Mouse (Mus musculus) monocyte, adult 5-6 weeks (primary cell): ENCODE data around the gene Kcns1. TPM values are rescaled to one million over a fixed set of nuclear protein-coding genes. Genes with fewer than 3 reads are reported as not detected.

Experiments used
- ATAC-seq: fragments of 153-309, 156-312 bp; replicated peaks from 2 replicates; pipeline ENCODE4 v1.8.0; 2017; ENCODE audit warnings: mild to moderate bottlenecking; ENCODE audit not compliant: low TSS enrichment, insufficient number of reproducible peaks, severe bottlenecking, poor library complexity, low FRiP score
- total RNA-seq: library from RNA; stranded (forward); fragments of 200-1000, 200-491, 200-594 nt; gene quantifications from 3 replicates; pipeline ENCODE4 v1.2.3, GENCODE M21; 2017

Gene Kcns1
- total RNA-seq, 1 experiment from 2014 or later = not detected

DNA sequence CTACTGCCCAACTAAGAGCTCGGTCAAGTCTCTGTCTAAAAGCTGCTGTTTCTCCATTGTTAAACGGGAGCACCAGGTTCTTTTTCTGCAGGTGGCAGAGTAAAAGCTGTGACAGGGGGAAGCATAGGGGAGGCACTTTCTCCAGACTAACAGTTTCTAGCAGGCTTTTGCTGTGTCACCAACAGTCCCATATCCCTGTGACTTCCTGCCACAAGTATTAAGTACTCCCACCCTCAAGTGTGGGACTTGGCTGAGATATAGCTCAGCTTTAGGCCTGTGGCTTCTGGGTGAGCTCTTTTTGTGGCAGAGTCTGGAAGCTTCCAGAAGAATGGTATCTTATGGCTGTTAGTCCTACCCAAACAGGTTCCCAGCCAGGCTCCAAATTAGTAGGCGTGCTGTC, 4.9 kb upstream of the Kcns1 start:
- no peak for ATAC-seq

DNA sequence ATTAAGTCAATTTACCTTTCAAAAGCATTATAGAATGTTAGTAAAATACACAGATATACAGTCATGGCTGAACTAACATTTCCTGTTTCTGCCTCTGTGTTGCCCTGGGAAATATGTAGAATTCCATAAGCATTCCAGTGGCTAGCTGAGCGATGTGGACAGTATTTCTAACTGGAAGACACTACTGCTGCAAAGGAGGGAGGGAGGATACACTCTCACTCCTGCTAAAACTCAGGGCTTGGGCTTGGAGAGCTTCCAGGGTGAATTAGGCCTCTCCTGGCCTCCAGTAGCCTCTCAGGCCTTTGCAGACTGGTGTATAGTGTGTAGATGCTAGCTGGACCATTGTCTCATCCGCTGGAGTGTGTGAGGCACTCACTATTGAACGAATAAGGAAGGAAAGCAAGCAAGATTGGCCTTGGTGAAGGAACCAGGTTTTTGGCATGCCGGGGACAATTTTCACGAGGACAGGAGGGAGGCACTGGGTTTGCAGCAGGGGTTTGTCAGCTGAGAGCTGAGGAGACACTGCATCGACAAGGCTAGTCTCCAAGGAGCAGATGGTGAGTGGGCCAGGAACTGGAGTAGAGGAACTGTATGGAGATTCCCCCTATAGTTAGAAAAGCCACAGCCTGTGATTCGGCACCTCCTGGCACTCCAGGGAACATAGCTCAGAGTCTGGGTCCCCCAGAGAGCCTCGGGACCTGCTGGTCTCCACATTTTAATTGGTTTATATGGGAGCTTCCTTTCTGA, 3.9 kb upstream of the Kcns1 start:
- ATAC-seq = no peak

DNA sequence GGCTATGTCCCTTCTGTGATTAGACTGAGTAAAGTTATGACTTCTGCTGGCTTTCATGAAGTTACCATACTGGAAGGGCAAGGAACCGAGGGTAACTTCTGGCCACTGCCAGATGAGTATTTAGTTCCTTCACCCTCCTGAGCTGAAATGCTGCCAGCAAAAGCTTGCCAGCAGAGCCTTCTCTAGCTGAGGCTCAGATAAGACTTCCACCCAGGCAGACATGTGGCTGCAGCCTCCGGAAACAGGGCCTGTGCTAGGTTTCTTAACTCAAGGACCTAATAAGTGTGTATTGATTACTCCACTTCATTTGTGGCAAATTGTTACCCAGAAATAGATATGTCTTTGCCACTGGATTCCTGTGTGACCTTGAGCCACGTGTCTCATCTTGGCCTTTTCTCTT, 2.5 kb upstream of the Kcns1 start:
- ATAC-seq = no peak

DNA sequence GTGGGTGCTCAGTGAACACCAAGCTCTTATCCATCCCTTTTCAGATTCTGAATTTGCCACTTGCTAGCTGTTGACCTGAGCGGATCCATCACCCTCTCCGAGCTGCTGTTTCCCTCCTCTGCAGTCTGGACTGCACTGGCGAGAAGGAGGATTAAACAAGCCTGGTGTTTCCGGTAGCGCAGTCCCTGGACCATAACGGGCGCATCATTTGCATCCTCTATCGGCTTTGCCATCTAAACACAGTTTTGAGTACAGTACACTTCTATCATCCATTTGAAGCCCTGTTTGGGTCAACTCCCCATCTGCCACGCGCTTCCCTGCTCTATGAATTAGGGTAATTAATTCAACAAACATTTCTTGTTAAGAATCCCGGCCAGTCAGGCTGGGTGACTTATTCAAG, 587 bp downstream of the Kcns1 start:
- no peak for ATAC-seq

DNA sequence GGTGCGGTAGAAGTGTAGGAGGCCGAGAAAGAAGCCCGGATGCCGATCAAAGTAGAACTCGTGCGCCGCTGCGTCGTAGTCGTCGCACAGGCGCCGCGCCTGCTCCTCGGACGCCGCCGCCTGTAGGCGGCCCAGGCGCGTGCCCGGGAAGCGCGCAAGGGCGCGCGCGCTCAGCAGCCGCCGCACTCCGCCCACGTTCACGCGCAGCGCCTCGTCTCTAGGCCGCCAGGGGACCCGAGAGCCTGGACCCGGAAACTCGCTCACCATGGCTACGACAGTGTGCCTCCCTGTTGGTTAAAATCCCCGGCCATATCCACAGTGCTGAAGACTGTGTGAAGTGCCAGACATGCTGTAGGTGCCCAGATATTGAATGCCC, 2.4 kb downstream of the Kcns1 start:
- ATAC-seq = no peak

DNA sequence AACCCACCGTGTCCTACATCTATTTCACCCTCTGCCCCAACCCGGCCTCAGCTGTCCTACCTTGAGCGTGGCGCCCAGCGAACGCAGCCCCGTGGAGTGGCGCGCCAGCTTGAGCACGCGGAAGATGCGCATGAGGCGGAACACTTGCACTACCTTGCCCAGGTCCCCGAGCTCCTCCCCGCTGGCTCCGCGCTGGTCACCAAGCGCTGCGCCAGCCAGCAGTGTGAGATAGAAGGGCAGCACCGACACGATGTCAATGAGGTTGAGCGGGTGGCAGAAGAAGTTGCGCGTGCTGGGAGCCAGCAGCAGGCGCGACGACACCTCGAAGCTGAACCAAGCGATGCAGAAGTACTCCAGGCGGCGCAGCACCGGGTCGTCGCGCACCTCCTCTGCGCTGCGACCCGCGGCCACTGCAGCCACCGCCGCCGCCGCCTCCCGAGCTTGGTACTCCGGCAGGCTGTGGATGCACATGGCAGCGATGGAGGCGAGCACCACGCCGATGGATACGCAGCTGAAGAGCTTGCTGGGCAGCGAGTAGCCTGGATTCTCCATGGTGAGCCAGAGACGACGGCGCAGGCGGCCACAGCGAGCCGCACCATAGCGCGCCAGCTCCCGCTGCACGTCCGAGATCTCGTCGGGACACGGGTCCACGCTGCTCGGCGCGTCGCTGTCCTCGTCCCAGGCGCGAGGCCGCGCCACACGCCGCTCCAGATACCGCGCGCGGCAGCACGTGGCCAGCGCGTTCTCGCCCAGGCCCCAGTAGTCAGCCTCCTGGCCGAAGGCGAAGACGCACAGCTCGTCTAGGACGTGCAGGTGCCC, 3.0 kb downstream of the Kcns1 start:
- ATAC-seq = no peak

DNA sequence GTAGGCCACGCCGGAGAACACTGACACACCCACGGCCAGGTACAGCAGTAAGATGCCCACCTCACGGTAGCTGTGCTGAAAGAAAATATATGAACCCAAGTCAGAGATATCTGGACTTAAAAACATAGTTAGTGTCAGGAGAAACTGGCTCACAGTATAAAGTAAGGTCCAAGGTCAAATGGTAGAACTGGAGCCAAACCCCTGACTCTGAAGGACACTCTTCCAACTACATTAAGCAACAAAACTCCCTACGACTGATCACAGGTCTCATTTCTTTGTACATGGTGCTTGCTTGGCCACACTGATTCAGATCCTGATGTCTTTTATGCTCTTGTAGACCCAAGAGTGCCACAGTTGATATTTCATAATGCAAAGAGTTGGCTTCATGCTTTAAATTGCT, 6.0 kb downstream of the Kcns1 start:
- no peak for ATAC-seq

DNA sequence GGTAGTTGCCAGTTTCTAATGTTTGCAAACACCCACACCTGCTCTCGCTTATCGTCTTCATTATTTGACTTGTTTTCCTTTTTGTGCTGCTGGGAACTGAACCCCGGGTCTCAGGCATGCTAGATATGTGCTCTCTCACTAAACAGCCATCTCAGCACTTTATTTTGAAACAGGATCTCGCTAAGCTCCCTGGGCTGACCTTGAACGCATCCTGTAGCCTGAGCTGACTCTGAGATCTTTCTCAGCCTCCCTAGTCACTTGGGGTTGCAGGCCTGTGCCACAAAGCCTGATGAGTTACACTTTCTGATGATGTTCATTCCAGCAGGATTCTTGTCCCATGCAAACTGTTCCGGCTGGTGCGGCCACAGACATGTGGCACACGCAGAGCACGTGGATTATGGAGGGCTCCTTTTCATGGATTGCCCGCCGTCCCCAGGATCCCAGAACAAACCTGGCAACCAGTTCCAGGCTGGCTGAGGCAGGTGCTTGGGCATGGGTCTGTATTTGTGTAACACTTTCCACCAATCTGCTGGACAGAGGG, 9.3 kb downstream of the Kcns1 start:
- no peak for ATAC-seq

DNA sequence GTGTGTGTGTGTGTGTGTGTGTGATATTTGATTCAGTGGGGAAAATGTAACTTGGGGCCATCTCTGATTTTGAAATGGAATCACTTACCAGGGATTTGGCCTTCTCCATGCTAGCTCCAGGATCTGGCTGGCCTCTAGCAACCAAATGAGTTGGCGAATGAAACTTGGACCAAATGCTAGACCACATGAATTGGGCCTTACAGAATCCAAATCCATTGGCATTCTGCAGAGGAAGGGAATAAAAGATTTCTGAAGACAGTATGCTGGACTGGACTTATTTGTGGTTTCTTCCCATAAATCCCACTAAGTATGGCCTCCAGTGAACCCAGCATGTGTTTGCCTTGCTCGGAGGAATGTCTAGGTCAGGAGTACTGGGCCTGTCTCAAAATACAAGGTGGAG, 12.1 kb downstream of the Kcns1 start:
- no peak for ATAC-seq

DNA sequence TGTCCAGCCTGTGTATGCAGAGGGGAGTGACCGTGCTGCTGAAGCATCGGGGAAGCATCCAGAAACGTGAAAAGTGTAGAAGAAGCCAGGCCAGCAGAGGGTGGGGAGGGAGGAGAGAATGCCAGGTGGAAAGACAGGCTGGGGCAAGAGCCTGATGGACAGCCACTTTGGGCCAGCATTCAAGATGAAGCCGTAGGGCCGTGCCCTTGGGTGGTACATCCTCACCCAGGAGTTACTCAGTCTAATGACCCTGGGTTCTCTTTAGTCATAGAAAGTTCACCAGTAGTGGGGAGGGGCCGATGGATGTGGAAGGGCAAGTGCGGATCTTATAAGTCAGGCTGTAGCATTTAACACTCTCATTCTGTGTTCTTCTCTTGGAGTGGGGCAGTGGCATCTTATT, 14.8 kb downstream of the Kcns1 start:
- ATAC-seq = no peak

DNA sequence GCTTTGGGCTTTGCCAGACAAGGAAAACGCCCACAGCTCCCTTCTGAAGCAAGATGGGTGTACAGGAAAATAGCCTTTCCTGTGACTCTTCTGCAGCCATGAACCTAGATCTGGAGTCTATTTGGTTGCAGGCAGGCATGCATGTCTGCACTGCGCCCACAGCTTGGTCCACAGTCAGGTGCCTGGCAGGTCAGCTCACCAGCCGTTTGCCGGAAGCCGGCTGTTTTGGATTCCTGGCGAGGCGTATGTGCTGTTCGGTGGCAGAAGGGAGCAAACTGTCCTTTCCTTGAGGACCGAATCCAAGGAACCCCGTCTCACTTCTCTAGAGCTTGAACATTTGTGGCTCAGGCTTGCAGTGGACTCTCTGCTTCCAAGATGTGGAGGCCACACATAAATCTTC, 16.9 kb downstream of the Kcns1 start:
- no peak for ATAC-seq

DNA sequence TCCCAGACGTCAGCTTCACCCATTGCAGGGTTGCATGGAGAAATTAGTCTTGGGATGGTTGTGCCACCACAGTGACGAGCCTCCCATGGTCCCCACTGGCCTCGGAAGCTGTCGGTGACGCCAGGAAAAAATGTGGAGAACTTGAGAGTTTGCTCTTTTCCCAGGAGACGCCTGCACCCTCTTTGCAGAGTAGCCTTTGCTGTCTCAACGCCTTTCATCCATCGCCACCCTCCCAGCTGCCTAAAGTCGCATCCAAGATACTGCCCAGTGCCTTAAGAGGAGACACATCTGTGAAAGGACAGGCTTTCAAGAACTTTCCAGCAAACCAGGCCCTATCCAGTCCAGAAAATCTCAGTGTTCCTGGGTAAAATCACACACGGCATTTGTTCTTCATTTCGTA, 18.6 kb downstream of the Kcns1 start:
- no peak for ATAC-seq

DNA sequence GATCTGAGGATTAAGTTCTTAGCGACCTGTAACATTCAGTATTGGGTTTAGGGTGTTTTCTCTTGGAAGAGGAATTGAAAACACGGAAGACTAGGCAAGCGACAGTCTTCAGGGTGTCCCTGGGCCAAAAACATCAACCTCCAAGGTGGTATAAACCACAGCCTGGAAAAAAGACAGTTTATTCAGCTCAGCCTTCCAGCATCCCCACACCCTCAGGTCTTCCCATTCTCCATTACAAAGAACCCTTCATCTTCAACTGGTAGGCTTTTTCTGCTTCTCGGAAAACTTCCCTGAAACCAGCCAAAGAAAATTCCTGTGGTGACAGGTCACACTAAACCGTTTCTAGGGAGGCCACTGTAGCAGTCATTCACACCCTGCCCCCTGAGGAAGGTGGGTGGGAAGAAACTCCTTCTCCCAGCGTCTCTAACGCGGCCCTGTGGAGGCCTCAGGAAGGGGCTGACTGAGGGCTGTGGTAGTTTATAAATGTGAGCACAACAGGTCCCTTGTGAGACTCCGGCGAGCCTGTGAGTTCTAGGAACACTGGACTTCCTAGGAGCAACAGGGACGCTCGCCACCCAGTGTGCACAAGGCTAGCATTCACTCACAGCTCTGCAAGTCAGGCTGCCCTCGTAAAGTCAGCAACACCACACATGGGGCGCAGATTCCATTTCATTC, 20.7 kb downstream of the Kcns1 start:
- ATAC-seq = no peak

DNA sequence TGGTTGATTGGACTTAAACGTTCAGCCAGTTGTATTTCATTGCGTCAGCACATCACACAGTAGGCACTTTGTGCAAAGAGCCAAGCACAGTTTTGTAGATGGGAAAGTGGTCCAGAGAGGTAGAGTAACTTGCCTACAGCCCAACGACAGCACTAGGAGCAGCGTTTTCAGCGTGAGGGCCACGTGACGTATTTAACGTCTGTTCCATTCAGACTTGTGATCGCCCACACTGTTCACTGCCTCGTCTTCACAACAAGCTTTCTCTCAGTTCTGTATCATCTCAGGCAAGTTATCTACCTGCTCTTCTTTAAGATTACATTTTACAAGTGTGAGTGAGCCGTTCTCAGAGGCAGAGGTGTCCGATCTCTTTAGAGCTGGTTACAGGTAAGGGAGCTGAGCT, 24.4 kb downstream of the Kcns1 start:
- no peak for ATAC-seq

DNA sequence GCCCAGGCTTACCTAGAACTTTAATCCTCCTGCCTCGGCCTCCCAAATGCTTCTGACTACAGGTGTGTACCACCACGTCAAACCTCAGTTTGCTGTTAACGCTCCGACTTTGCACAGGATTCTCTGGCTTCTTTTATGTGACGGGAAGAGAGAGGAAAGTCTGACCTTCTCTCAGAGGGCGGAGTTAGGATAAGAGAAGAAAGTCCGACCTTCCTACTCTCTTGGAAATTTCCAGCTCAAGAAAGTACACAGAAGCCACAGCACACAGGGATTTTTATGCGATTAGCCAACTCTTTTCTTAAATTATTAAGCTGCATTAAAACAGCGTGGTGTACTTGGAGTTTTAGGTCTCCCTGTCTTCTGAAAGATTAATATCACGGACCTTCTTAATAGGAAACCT, 26.4 kb downstream of the Kcns1 start:
- ATAC-seq = no peak

DNA sequence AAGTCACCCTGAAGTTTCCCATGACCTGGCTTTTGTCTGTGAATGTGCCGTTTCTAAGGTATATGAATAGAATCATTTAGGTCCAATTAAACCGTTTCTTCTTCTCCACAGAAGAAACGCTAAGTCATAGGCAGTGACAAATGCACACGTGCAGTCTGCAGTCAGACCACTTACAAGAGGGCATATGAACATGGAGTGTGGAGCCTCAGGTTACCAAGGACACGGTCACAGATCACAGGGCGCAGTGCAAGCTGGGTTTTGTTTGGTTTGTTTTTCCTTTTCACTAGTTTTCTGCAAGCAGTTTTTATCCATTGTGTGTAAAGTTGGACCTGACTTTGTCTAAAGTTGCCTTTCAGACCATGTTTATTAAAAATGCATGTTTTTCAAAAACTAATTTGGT, 26.9 kb downstream of the Kcns1 start:
- ATAC-seq = no peak

DNA sequence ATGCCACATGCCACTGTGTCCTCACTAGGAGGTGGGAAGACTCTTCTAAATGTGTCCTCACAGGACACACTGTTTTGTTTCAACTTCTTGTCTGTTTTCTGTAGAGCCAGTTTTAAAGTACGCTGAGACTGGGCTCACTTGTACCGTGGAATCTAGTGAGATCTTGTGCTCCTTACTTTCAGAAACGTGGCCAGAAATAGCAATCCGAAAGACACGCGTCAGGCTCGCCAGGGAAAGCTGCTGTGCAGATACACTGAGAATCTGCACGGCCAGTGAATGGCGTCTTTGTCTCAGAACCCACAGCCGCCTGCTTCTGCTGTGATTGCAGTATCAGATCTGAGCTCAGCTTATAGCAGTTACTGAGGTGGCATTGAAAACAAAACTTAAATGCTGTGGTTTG, 28.9 kb downstream of the Kcns1 start:
- no peak for ATAC-seq

DNA sequence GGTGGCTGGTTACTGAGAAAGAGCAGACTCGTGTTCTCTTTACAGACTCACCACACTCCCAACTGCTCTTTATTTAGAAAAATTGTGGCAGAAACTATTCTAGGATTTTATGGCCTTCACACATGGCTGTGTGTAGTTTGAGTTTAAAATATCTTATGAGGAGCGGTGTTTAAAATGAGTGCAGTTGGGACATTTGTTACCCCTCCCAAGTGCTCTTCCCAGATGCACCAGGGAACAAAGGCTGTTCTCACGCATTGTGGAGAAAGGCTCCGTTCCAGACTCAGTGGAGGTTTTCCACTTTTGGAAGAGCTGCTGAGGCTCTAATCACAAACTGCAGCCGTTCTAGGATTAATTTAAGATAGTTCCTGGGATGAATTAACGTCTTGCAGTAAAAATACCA, 33.2 kb downstream of the Kcns1 start:
- ATAC-seq = no peak

DNA sequence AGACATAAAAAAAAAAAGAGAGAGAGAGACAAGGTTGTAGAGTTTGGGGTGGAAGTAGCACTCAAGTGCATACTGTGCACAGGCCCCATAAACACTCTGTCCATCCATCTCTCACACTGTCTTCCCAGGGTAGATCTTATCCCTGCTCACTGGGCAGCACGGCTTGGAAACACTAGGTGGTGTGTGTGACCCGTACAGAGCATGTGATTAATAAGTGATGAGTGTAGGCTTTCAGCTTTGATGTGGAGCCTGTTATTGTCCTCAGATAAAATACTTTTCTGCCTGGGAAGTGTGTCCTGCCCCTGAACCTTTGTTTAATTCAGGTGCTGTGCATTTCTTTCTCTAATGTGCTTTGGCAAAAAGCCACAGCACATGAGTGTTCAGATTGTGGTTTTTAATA, 34.5 kb downstream of the Kcns1 start:
- ATAC-seq = no peak

DNA sequence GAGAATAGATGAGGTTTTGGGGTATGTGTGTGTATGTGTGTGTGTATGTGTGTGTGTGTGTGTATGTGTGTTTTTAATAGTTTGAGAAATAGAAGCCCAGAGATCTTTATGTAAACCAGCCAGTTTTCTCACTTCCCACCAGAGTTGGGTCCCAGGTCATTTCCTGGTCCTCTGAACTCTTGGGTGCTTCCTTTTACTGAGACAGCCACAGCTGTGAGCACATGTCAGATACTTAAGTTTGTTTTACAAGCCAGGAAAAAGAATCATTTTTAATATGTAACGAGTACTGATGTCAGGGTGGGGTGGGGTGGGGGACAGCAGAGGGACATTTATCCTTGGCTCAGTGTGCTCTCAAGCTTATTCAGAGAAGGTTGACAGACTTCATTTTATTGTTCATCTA, 35.5 kb downstream of the Kcns1 start:
- ATAC-seq = no peak
